Mouse (Mus musculus): ENCODE data around the gene Cog5.

Gene Cog5

GRCm38 (mm10) chr12:31895888-31896287 lies 241.2 kb downstream of the Cog5 start:
- DNase-seq: peak in 1 of 2 experiments; percentile 16

GRCm38 (mm10) chr12:31896295-31896694 lies 241.6 kb downstream of the Cog5 start:
- DNase-seq: no peak

GRCm38 (mm10) chr12:31896986-31897385 lies 242.3 kb downstream of the Cog5 start:
- peak in 1 of 2 experiments; percentile 11 for DNase-seq

- DNase-seq: no peak
Measured at GRCm38 (mm10) chr12:31897456-31897855, 242.8 kb downstream of the Cog5 start.

- no peak for DNase-seq
Measured at GRCm38 (mm10) chr12:31900391-31900914, 245.8 kb downstream of the Cog5 start.

GRCm38 (mm10) chr12:31905696-31906551 lies 251.3 kb downstream of the Cog5 start:
- DNase-seq: no peak

- no peak for DNase-seq
Measured at GRCm38 (mm10) chr12:31907436-31907835, 252.8 kb downstream of the Cog5 start.

GRCm38 (mm10) chr12:31912966-31913551 lies 258.4 kb downstream of the Cog5 start:
- no peak for DNase-seq

- no peak for DNase-seq
Measured at GRCm38 (mm10) chr12:31913614-31914013, 258.9 kb downstream of the Cog5 start.

GRCm38 (mm10) chr12:31916691-31917090 lies 262.0 kb downstream of the Cog5 start:
- DNase-seq: no peak

GRCm38 (mm10) chr12:31917245-31917644 lies 262.6 kb downstream of the Cog5 start:
- no peak for DNase-seq

- no peak for DNase-seq
Measured at GRCm38 (mm10) chr12:31920464-31921405, 266.1 kb downstream of the Cog5 start.

- no peak for DNase-seq
Measured at GRCm38 (mm10) chr12:31924135-31924534, 269.5 kb downstream of the Cog5 start.

- DNase-seq: no peak
Measured at GRCm38 (mm10) chr12:31925343-31925742, 270.7 kb downstream of the Cog5 start.

- DNase-seq: peak; percentile 76 to 79
Measured at GRCm38 (mm10) chr12:31926661-31927061, 272.0 kb downstream of the Cog5 start.

- no peak for DNase-seq
Measured at GRCm38 (mm10) chr12:31928498-31928897, 273.8 kb downstream of the Cog5 start.

- DNase-seq: no peak
Measured at GRCm38 (mm10) chr12:31931818-31932217, 277.1 kb downstream of the Cog5 start.

GRCm38 (mm10) chr12:31936657-31937300 lies 282.1 kb downstream of the Cog5 start:
- DNase-seq: no peak

GRCm38 (mm10) chr12:31937613-31938012 lies 282.9 kb downstream of the Cog5 start:
- no peak for DNase-seq

- DNase-seq: no peak
Measured at GRCm38 (mm10) chr12:31938391-31938997, 283.8 kb downstream of the Cog5 start.

- DNase-seq: no peak
Measured at GRCm38 (mm10) chr12:31939026-31939425, 284.4 kb downstream of the Cog5 start.
